Mouse (Mus musculus) activated CD4-positive, CD25-positive, alpha-beta regulatory T cell, adult 9 weeks (primary cell): ENCODE results near the gene Rela. TPM values are rescaled to one million over a fixed set of nuclear protein-coding genes. Genes with fewer than 3 reads are reported as not detected.

Experiments
- polyA plus RNA-seq: library from polyadenylated mRNA; unstranded; fragments of 100-300 nt; shearing (Covaris generic); gene quantifications from one replicate; pipeline ENCODE4 v1.2.1, GENCODE M21; 2017

Gene Rela
- polyA plus RNA-seq, result 151 TPM

GRCm38 (mm10) chr19:5637069-5638047 lies at the start of gene Rela:
Gene Rela (plus strand): TSS chr19:5637483.

GRCm38 (mm10) chr19:5601752-5602541 lies 35.3 kb upstream of the Rela start, which contains the start of gene Rnaseh2c:
Gene Rnaseh2c (plus strand): TSS chr19:5601873.

GRCm38 (mm10) chr19:5609547-5610404 lies 27.5 kb upstream of the Rela start, which contains the start of gene Kat5:
Gene Kat5 (minus strand): TSS chr19:5610237.

GRCm38 (mm10) chr19:5662981-5663913 lies 26.0 kb downstream of the Rela start, which contains the start of gene Sipa1:
Gene Sipa1 (minus strand): TSS chr19:5663707.

GRCm38 (mm10) chr19:5688200-5689087 lies 51.2 kb downstream of the Rela start, which contains the start of the genes Map3k11 and Pcnx3:
Gene Map3k11 (plus strand): TSS chr19:5688742.
Gene Pcnx3 (minus strand): TSS chr19:5688908.

Other genes starting within 250 kb of the Rela start
- gene Sart1, start 248.8 kb upstream of the Rela start, polyA plus RNA-seq, result 35.0 TPM
- gene Tsga10ip, start 235.0 kb upstream of the Rela start, polyA plus RNA-seq, result 0.60 TPM
- 75.7 TPM for gene Drap1, start 212.5 kb upstream of the Rela start, polyA plus RNA-seq
- 19.2 TPM for gene AI837181, start 212.3 kb upstream of the Rela start, polyA plus RNA-seq
- gene Fosl1, start 189.9 kb upstream of the Rela start, polyA plus RNA-seq, result not detected
- gene Ccdc85b, start 179.6 kb upstream of the Rela start, polyA plus RNA-seq, result 5.3 TPM
- 148 TPM for gene Fibp, start 176.9 kb upstream of the Rela start, polyA plus RNA-seq
- 81.4 TPM for gene Ctsw, start 169.0 kb upstream of the Rela start, polyA plus RNA-seq
- 2.5 TPM for gene Efemp2, start 163.5 kb upstream of the Rela start, polyA plus RNA-seq
- gene Mus81, start 149.1 kb upstream of the Rela start, polyA plus RNA-seq, result 81.3 TPM
- gene Cfl1, start 147.0 kb upstream of the Rela start, polyA plus RNA-seq, result 4,076 TPM
- gene 1700020D05Rik, start 133.7 kb upstream of the Rela start, polyA plus RNA-seq, result 0.45 TPM
- 20.1 TPM for gene Snx32, start 126.9 kb upstream of the Rela start, polyA plus RNA-seq
- gene Ovol1, start 76.8 kb upstream of the Rela start, polyA plus RNA-seq, result not detected
- gene Ap5b1, start 69.5 kb upstream of the Rela start, polyA plus RNA-seq, result 21.4 TPM
- gene Rnaseh2c, start 35.6 kb upstream of the Rela start, polyA plus RNA-seq, result 145 TPM
- gene Kat5, start 27.2 kb upstream of the Rela start, polyA plus RNA-seq, result 51.5 TPM
- 75.3 TPM for gene Sipa1, start 26.2 kb downstream of the Rela start, polyA plus RNA-seq
- 26.1 TPM for gene Map3k11, start 51.3 kb downstream of the Rela start, polyA plus RNA-seq
- 64.4 TPM for gene Pcnx3, start 51.4 kb downstream of the Rela start, polyA plus RNA-seq
- gene Kcnk7, start 66.9 kb downstream of the Rela start, polyA plus RNA-seq, result 3.6 TPM
- gene Ehbp1l1, start 88.8 kb downstream of the Rela start, polyA plus RNA-seq, result 74.6 TPM
- gene Fam89b, start 92.2 kb downstream of the Rela start, polyA plus RNA-seq, result 52.3 TPM
- gene Ltbp3, start 103.4 kb downstream of the Rela start, polyA plus RNA-seq, result not detected
- 63.5 TPM for gene Scyl1, start 133.9 kb downstream of the Rela start, polyA plus RNA-seq
- gene Frmd8, start 237.8 kb downstream of the Rela start, polyA plus RNA-seq, result 300 TPM
- 52.4 TPM for gene Slc25a45, start 240.3 kb downstream of the Rela start, polyA plus RNA-seq